Mouse (Mus musculus) thymus, postnatal 36 days (tissue): ENCODE measurements around the gene Nlrc4.

Experiments used
- DNase-seq, 2 experiments: peaks; one replicate each; pipeline ENCODE4 v3.0.0; 2022; ENCODE audit warnings: mixed read lengths in 2 of 2

The Nlrc4 gene

GRCm38 (mm10) chr17:74424401-74425005, 34.4 kb downstream of the Nlrc4 start:
- no peak for DNase-seq

- no peak for DNase-seq
Observed at GRCm38 (mm10) chr17:74420656-74421055, 38.3 kb downstream of the Nlrc4 start.

- no peak for DNase-seq
Observed at GRCm38 (mm10) chr17:74418171-74418570, 40.8 kb downstream of the Nlrc4 start.

GRCm38 (mm10) chr17:74416841-74417360, 42.0 kb downstream of the Nlrc4 start:
- no peak for DNase-seq

- no peak for DNase-seq
Observed at GRCm38 (mm10) chr17:74414671-74415070, 44.3 kb downstream of the Nlrc4 start.

GRCm38 (mm10) chr17:74413324-74413723, 45.6 kb downstream of the Nlrc4 start:
- DNase-seq = no peak

GRCm38 (mm10) chr17:74409722-74410121, 49.2 kb downstream of the Nlrc4 start:
- DNase-seq = no peak

- no peak for DNase-seq
Observed at GRCm38 (mm10) chr17:74406487-74406886, 52.5 kb downstream of the Nlrc4 start.

- no peak for DNase-seq
Observed at GRCm38 (mm10) chr17:74402486-74403222, 56.3 kb downstream of the Nlrc4 start.

GRCm38 (mm10) chr17:74397173-74397572, 61.8 kb downstream of the Nlrc4 start:
- no peak for DNase-seq

- DNase-seq = no peak
Observed at GRCm38 (mm10) chr17:74396766-74397165, 62.2 kb downstream of the Nlrc4 start.

GRCm38 (mm10) chr17:74395383-74396065, 63.4 kb downstream of the Nlrc4 start, which contains the start of gene Slc30a6:
TSS of gene Slc30a6 (plus strand) at chr17:74395608.
- peak; percentile 96 to 97 for DNase-seq

GRCm38 (mm10) chr17:74394855-74395254, 64.1 kb downstream of the Nlrc4 start:
- peak; percentile 4 to 14 for DNase-seq

GRCm38 (mm10) chr17:74394381-74394780, 64.6 kb downstream of the Nlrc4 start:
- DNase-seq = no peak

- no peak for DNase-seq
Observed at GRCm38 (mm10) chr17:74389847-74390246, 69.1 kb downstream of the Nlrc4 start.

GRCm38 (mm10) chr17:74386657-74387056, 72.3 kb downstream of the Nlrc4 start:
- DNase-seq = no peak

GRCm38 (mm10) chr17:74376916-74377315, 82.0 kb downstream of the Nlrc4 start:
- DNase-seq = no peak
